Mouse (Mus musculus) liver, embryonic 14.5 days (tissue): ENCODE results near the gene Bak1. TPM values are rescaled to one million over a fixed set of nuclear protein-coding genes. Genes with fewer than 3 reads are reported as not detected.
A peak's percentile ranks its signal among the peaks of the same experiment; 100 is the strongest.

Experiments
- ATAC-seq: fragments of 200-750 bp; cut with Nextera tagmentation; 2 replicates; pipeline ENCODE4 v1.8.0; 2017; ENCODE audit warnings: moderate number of reproducible peaks, mild to moderate bottlenecking, moderate library complexity; ENCODE audit not compliant: insufficient read depth
- DNase-seq, 3 experiments: peaks; one replicate each; pipeline ENCODE4 v3.0.0-alpha.2; 2012 to 2013; ENCODE audit warnings: low read depth in 3 of 3, low spot score in 3 of 3
- H3K27ac ChIP-seq: fragments of 300-500 bp; sonication (generic); 2 replicates; pipeline ENCODE4 v1.5.1; 2014; ENCODE audit warnings: moderate library complexity, mild to moderate bottlenecking, control low read depth, inconsistent platforms
- H3K27me3 ChIP-seq: fragments of 300-500 bp; sonication (generic); 2 replicates; pipeline ENCODE4 v1.6.1; 2014; ENCODE audit warnings: mild to moderate bottlenecking, low read length, moderate library complexity; ENCODE audit not compliant: control insufficient read depth, insufficient read depth
- H3K36me3 ChIP-seq: fragments of 300-500 bp; sonication (generic); replicated peaks from 2 replicates; pipeline ENCODE4 v1.6.1; 2014; ENCODE audit warnings: low read depth; ENCODE audit not compliant: control insufficient read depth, insufficient read depth
- H3K4me1 ChIP-seq, 2 experiments: fragments of 200-500 bp in 1 of 2; fragments of 300-500 bp in 1 of 2; sonication (generic) in 1 of 2; replicated peaks; 2 replicates each; pipeline ENCODE4 v1.6.1; 2012 to 2014; ENCODE audit warnings: antibody characterized with exemption in 1 of 2, inconsistent platforms in 1 of 2, low read length in 1 of 2; ENCODE audit not compliant: control insufficient read depth in 2 of 2, insufficient read depth in 2 of 2
- H3K4me2 ChIP-seq: fragments of 300-500 bp; sonication (generic); 2 replicates; pipeline ENCODE4 v1.6.1; 2014; ENCODE audit warnings: low read depth, mild to moderate bottlenecking, control low read depth, moderate library complexity
- H3K4me3 ChIP-seq, 2 experiments: fragments of 200-500 bp in 1 of 2; fragments of 300-500 bp in 1 of 2; sonication (generic) in 1 of 2; 2 replicates each; pipeline ENCODE4 v1.5.1; 2012 to 2014; ENCODE audit warnings: low read depth in 2 of 2, low read length in 2 of 2, mild to moderate bottlenecking in 2 of 2, control low read depth in 1 of 2, inconsistent platforms in 1 of 2, moderate library complexity in 1 of 2; ENCODE audit not compliant: insufficient read depth in 1 of 2
- H3K9ac ChIP-seq: fragments of 300-500 bp; sonication (generic); replicated peaks from 2 replicates; pipeline ENCODE4 v1.6.1; 2014; ENCODE audit warnings: mild to moderate bottlenecking, control low read depth, moderate library complexity
- H3K9me3 ChIP-seq: fragments of 300-500 bp; sonication (generic); 2 replicates; pipeline ENCODE4 v1.6.1; 2016; ENCODE audit warnings: low read length, mixed read lengths; ENCODE audit not compliant: control insufficient read depth
- CTCF ChIP-seq: IDR thresholded peaks from 2 replicates; pipeline ENCODE4 v1.5.1; 2016; ENCODE audit warnings: antibody characterized with exemption, low read depth, control low read depth
- EP300 ChIP-seq: IDR thresholded peaks from 2 replicates; pipeline ENCODE4 v1.6.1; 2016; ENCODE audit warnings: antibody characterized with exemption, low read depth
- WGBS: fragments of 180-500 bp; shearing (Covaris S2); extraction: QIAGEN DNeasy Blood & Tissue Kit; methylation state at CpG from one replicate; pipeline ENCODE4 v1.1.7; 2014; ENCODE audit not compliant: insufficient replicate concordance; 5-methylcytosine and 5-hydroxymethylcytosine counted together
- polyA plus RNA-seq, 2 experiments: library from polyadenylated mRNA; depleted of rRNA in 1 of 2; stranded (reverse) in 1 of 2; unstranded in 1 of 2; fragments of >200 nt; fragmentation: Nextera tagmentation in 1 of 2; extraction: Ambion mirVana in 1 of 2; gene quantifications; 2 replicates each; pipeline versions ENCODE4 v1.2.1 to v1.2.3; 2012 to 2014

Gene Bak1
- polyA plus RNA-seq, 2 experiments, result 5.8 to 16.1 TPM

DNA sequence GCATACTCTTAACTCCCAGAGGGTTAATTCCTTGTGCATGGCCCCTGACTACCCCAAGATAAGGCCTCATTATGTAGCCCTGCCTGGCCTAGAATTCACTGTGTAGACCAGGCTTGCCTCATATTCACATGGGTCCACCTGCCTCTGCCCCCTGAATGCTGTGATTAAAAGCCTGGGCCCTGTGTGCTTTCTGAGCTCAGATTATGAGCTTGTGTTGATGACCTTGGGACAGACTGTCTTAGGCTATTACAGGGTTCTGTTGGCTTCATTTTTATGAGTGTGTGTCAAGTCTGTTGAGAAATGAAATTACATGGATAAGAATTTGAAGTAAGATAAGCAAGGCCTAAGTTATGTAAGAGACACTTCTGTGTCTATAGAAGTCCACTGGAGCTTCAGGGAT lies 38.3 kb downstream of the Bak1 start:
- ATAC-seq (no peak), DNase-seq (no peak)
- Histone ChIP-seq H3K4me2 (no peak overlapping the region), H3K27ac (no peak overlapping the region), H3K4me3 (no peak overlapping the region), H3K9ac (no peak overlapping the region), H3K4me1 (peaks cover 0 to 7% of the 10 kb centered on the region in 2 experiments; a peak in 1 of 4 replicates), H3K27me3 (no peaks in the 10 kb centered on the region), H3K9me3 (no peaks in the 10 kb centered on the region), H3K36me3 (no peaks in the 10 kb centered on the region)
- TF ChIP-seq CTCF (no peak), EP300 (no peak)

GRCm38 (mm10) chr17:26985503-26986179 lies 43.2 kb downstream of the Bak1 start:
- TF ChIP-seq CTCF (no peak), EP300 (no peak)
- Histone ChIP-seq H3K9me3 (no peaks in the 10 kb centered on the region), H3K4me3 (no peak overlapping the region), H3K36me3 (no peaks in the 10 kb centered on the region), H3K4me2 (no peak overlapping the region), H3K9ac (no peak overlapping the region), H3K27me3 (no peaks in the 10 kb centered on the region), H3K4me1 (0 out of 4 replicates have a peak, but pooled peaks cover 0 to 2% of the 10 kb centered on the region in 2 experiments), H3K27ac (no peak overlapping the region)
- ATAC-seq (peak; percentile 65), DNase-seq (no peak)
- WGBS, result 74% methylated on average over 10 of the region's 10 CpGs

- 84% methylated on average over 4 of the region's 4 CpGs for WGBS
- H3K9me3 ChIP-seq, result no peaks in the 10 kb centered on the region
- H3K27ac ChIP-seq, result no peak overlapping the region
- no peak overlapping the region for H3K4me3 ChIP-seq
- no peak overlapping the region for H3K9ac ChIP-seq
- H3K4me2 ChIP-seq, result no peak overlapping the region
- H3K27me3 ChIP-seq, result no peaks in the 10 kb centered on the region
- peaks cover 1% of the 10 kb centered on the region; the same call in 1 of the 2 replicates for H3K36me3 ChIP-seq
- ATAC-seq (no peak), DNase-seq (no peak)
- no peaks in the 10 kb centered on the region for H3K4me1 ChIP-seq
- TF ChIP-seq CTCF, result no peak
- TF ChIP-seq EP300, result no peak
These were observed 45.4 kb downstream of the Bak1 start for GRCm38 (mm10) chr17:26983382-26983781.

DNA sequence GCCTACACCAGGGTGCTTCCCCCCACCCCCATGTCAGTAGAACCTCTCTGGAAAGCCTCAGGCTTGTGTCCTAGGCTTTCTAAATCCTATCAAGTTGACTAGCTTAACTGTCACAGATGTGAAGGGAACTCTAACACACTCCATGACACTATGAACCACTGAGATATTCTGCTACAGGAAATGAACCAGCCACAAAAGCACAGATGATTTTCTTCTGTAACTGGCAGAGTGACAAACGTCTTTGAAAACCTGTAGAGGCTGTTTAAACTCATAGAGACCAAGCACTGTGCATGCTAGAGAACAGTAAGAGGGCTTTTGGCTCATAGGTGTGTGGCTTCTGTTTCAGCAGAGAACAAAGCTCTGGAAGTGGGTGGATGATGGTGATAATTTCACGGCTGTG lies 47.8 kb downstream of the Bak1 start:
- Histone ChIP-seq H3K4me3 (no peak overlapping the region), H3K9me3 (no peaks in the 10 kb centered on the region), H3K27ac (no peak overlapping the region), H3K9ac (no peak overlapping the region), H3K4me2 (no peak overlapping the region), H3K36me3 (peaks cover 10% of the 10 kb centered on the region), H3K4me1 (no peaks in the 10 kb centered on the region), H3K27me3 (no peaks in the 10 kb centered on the region)
- DNase-seq (no peak), ATAC-seq (no peak)
- no peak for TF ChIP-seq EP300
- WGBS, result 13% methylated on average over 2 of the region's 2 CpGs

DNA sequence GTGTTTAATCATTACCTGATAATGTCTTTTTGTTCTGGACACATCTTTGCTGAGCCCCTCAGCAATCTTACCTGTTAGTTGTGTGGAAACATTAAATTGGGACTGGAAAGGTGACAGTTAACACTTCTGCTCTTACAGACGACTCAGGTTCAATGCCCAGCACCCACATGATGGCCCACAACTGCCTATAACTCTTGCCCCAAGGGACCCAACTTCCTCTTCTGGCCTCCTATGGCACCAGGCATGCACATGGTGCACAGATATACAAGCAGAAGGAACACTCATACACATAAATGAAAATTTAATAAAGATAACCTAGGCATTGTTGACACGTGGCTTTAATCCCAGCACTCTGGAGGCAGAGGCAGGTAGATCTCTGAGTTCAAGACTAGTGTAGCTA lies 49.4 kb downstream of the Bak1 start:
- Histone ChIP-seq H3K9ac (no peak overlapping the region), H3K4me2 (no peak overlapping the region), H3K4me1 (no peaks in the 10 kb centered on the region; a peak in 1 of 4 replicates), H3K27ac (no peak overlapping the region), H3K27me3 (no peaks in the 10 kb centered on the region), H3K4me3 (no peak overlapping the region), H3K9me3 (no peaks in the 10 kb centered on the region), H3K36me3 (peaks cover 13% of the 10 kb centered on the region)
- DNase-seq (no peak), ATAC-seq (no peak)
- WGBS, result 48% methylated on average over 2 of the region's 2 CpGs
- TF ChIP-seq EP300, result no peak
- no peak for TF ChIP-seq CTCF
